Mouse (Mus musculus) C2C12 (cell line): Measurements from ENCODE around the gene Anxa1.

Source experiments
- CEBPB ChIP-seq: IDR thresholded peaks from one replicate; pipeline ENCODE4 v1.6.1; 2011; ENCODE audit warnings: low read depth, mild to moderate bottlenecking, control low read depth, moderate library complexity
- CTCF ChIP-seq: IDR thresholded peaks from one replicate; pipeline ENCODE4 v1.5.1; 2011; ENCODE audit not compliant: control insufficient read depth, insufficient read depth, insufficient read length
- FOSL1 ChIP-seq: IDR thresholded peaks from one replicate; pipeline ENCODE4 v1.8.0; 2011; ENCODE audit warnings: mild to moderate bottlenecking, low read length; ENCODE audit not compliant: poor library complexity, insufficient read depth, severe bottlenecking
- MAX ChIP-seq: IDR thresholded peaks from one replicate; pipeline ENCODE4 v1.6.1; 2011; ENCODE audit warnings: mild to moderate bottlenecking, control low read depth
- MYOD1 ChIP-seq: IDR thresholded peaks from one replicate; pipeline ENCODE4 v1.6.1; 2011; ENCODE audit warnings: low read depth; ENCODE audit not compliant: control insufficient read depth, insufficient read length
- MYOG ChIP-seq: IDR thresholded peaks from one replicate; pipeline ENCODE4 v1.6.1; 2011; ENCODE audit not compliant: control insufficient read depth, insufficient read length; ENCODE audit errors: extremely low read depth
- USF1 ChIP-seq: IDR thresholded peaks from one replicate; pipeline ENCODE4 v1.6.1; 2011; ENCODE audit warnings: low read depth, mild to moderate bottlenecking, control low read depth, moderate library complexity

GRCm38 (mm10) chr19:20361917-20362577 is 28.7 kb downstream of the Anxa1 start:
- no peak for TF ChIP-seq CTCF
- TF ChIP-seq MAX = no peak
- TF ChIP-seq FOSL1 = no peak
- TF ChIP-seq USF1 = no peak
- no peak for TF ChIP-seq MYOD1
- no peak for TF ChIP-seq CEBPB
- TF ChIP-seq MYOG = no peak
